Mouse (Mus musculus) naive thymus-derived CD4-positive, alpha-beta T cell, adult 5 months (primary cell): ENCODE data around the gene Fam216a. TPM values are rescaled to one million over a fixed set of nuclear protein-coding genes. Genes with fewer than 3 reads are reported as not detected.

Source experiments
- polyA plus RNA-seq: library from polyadenylated mRNA; unstranded; fragments of 100-300 nt; shearing (Covaris generic); gene quantifications from one replicate; pipeline ENCODE4 v1.2.1, GENCODE M21; 2017

The Fam216a gene
- polyA plus RNA-seq, result 13.0 TPM

GRCm38 (mm10) chr5:122372192-122372769 lies at the start of gene Fam216a:
Gene Fam216a, minus strand, starts transcription at chr5:122372364.

DNA sequence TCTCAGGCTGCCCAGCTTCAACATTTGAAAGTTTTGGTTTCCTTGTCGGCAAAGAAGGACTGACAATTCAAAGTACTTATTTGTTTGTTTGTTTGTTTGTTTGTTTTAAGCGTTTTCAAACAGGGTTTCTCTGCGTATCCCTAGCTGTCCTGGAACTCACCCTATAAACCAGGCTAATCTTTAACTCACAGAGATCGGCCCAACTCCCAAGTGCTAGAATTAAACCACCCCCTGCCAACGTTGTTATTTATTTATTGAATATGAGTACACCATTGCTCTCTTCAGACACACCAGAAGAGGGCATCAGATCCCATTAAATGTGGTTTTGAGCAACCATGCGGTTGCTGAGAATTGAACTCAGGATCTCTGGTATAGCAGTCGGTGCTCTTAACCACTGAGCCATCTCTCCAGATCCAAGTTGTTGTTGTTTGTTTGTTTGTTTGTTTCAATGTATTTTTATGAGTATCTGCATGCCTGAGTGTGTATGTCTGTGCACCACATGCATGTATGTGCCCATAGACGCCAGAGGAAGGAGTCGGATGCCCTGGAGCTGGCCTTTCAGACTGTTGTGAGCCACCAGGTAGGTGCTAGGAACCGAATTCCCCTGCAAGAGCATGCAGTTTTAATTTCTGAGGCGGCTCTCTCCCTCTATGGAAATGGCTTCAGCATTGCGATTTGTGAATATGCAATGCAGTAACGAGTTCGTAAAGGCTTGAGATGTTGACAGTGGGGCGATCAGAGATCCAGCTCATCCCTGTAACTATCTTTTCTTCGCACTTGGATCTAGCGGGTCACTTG lies 49.3 kb upstream of the Fam216a start, which contains the start of gene Anapc7:
TSS of gene Anapc7 (plus strand) at position 423 of the 798 bp plus-strand sequence.

GRCm38 (mm10) chr5:122391786-122392180 lies 19.6 kb upstream of the Fam216a start, which contains the start of gene Arpc3:
Gene Arpc3, plus strand, starts transcription at chr5:122391878.

DNA sequence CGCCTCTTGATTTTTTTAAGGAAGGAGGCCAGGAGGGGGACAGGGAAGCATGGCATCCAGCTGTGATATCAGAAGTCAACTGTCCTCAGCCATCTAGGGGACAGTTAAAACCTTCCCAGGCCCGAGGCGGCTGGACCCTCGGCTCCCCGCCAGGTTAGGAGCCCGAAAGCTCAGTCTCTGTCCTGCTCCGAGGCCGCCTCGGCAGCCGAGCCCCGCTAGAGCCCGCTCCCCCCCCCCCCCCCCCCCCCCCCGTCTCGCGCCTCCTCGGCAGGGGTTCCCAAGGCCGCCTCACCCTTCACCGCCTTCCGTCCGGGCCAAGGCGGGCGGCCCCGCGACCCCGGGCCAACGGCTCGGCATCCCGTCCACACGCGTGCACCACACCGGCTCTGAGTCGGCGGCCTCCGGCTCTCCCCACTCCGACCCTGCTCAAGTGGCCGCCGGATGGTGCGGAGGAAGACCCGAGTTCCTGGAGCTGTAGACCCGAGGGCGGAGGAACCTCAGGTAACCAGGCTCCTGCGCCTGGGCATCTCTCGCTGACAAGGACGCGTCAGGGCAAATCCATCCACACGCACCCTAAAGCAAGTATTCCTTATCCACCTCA lies 473 bp downstream of the Fam216a start, which contains the start of gene Gpn3:
TSS of gene Gpn3 (plus strand) at position 286 of the 601 bp plus-strand sequence.

GRCm38 (mm10) chr5:122353807-122354491 lies 18.2 kb downstream of the Fam216a start, which contains the start of the genes Rad9b and Vps29:
Gene Rad9b, minus strand, starts transcription at chr5:122354233.
Gene Vps29, plus strand, starts transcription at chr5:122354369.

Other genes with a start within 250 kb of the Fam216a start
- gene Ccdc63, start 231.5 kb downstream of the Fam216a start, polyA plus RNA-seq, result 0.26 TPM
- gene Ppp1cc, start 214.1 kb downstream of the Fam216a start, polyA plus RNA-seq, result 551 TPM
- gene Hvcn1, start 165.6 kb downstream of the Fam216a start, polyA plus RNA-seq, result 61.7 TPM
- 0.42 TPM for gene Tctn1, start 107.9 kb downstream of the Fam216a start, polyA plus RNA-seq
- gene Pptc7, start 88.0 kb downstream of the Fam216a start, polyA plus RNA-seq, result 67.5 TPM
- gene Rad9b, start 18.1 kb downstream of the Fam216a start, polyA plus RNA-seq, result 5.1 TPM
- 91.0 TPM for gene Vps29, start 18.0 kb downstream of the Fam216a start, polyA plus RNA-seq
- gene Gpn3, start 488 bp downstream of the Fam216a start, polyA plus RNA-seq, result 129 TPM
- 770 TPM for gene Arpc3, start 19.5 kb upstream of the Fam216a start, polyA plus RNA-seq
- 37.1 TPM for gene Anapc7, start 49.3 kb upstream of the Fam216a start, polyA plus RNA-seq
- gene Atp2a2, start 129.9 kb upstream of the Fam216a start, polyA plus RNA-seq, result 91.6 TPM
- 3.1 TPM for gene Ift81, start 242.2 kb upstream of the Fam216a start, polyA plus RNA-seq